Mouse (Mus musculus) hindbrain, embryonic 10.5 days (tissue): ENCODE data around the gene Ubxn6. TPM values are rescaled to one million over a fixed set of nuclear protein-coding genes. Genes with fewer than 3 reads are reported as not detected.

Experiments
- DNase-seq: peaks from one replicate; pipeline ENCODE4 v3.0.0-alpha.2; 2017; ENCODE audit warnings: low spot score
- H3K27ac ChIP-seq: fragments of 300-500 bp; sonication (generic); 2 replicates; pipeline ENCODE4 v1.5.1; 2016; ENCODE audit warnings: mild to moderate bottlenecking, moderate library complexity
- H3K27me3 ChIP-seq: fragments of 300-500 bp; sonication (generic); 2 replicates; pipeline ENCODE4 v1.6.1; 2016; ENCODE audit warnings: mild to moderate bottlenecking; ENCODE audit not compliant: poor library complexity, insufficient read depth, severe bottlenecking
- H3K36me3 ChIP-seq: fragments of 300-500 bp; sonication (generic); 2 replicates; pipeline ENCODE4 v1.6.1; 2016; ENCODE audit warnings: mild to moderate bottlenecking, moderate library complexity
- H3K4me1 ChIP-seq: fragments of 300-500 bp; sonication (generic); replicated peaks from 2 replicates; pipeline ENCODE4 v1.6.1; 2016; ENCODE audit warnings: mild to moderate bottlenecking
- H3K4me3 ChIP-seq: fragments of 300-500 bp; sonication (generic); 2 replicates; pipeline ENCODE4 v1.5.1; 2016; ENCODE audit warnings: mild to moderate bottlenecking, moderate library complexity
- H3K9me3 ChIP-seq: fragments of 300-500 bp; sonication (generic); 2 replicates; pipeline ENCODE4 v1.6.1; 2016; ENCODE audit warnings: mild to moderate bottlenecking, moderate library complexity
- WGBS: fragments of 180-500 bp; shearing (Covaris S2); methylation state at CpG from one replicate; pipeline ENCODE4 v1.1.7; 2016; 5-methylcytosine and 5-hydroxymethylcytosine counted together
- polyA plus RNA-seq: library from polyadenylated mRNA; unstranded; fragments of >200 nt; fragmentation: Nextera tagmentation; extraction: Ambion mirVana; gene quantifications from 2 replicates; pipeline ENCODE4 v1.2.1, GENCODE M21; 2016

Ubxn6 gene
- polyA plus RNA-seq, 1 experiment from 2014 or later = 52.7 TPM

- H3K9me3 ChIP-seq = no peaks in the 10 kb centered on the region
- peak; percentile 99 for DNase-seq
- H3K4me3 ChIP-seq = peak within 1 kb of the TSS; percentile 86
- no peaks in the 10 kb centered on the region for H3K27me3 ChIP-seq
- under 1% methylated on average over 74 of the region's 74 CpGs for WGBS
- peaks cover 36% of the 10 kb centered on the region for H3K36me3 ChIP-seq
- peaks cover 41% of the 10 kb centered on the region for H3K4me1 ChIP-seq
- peak within 1 kb of the TSS; percentile 96 for H3K27ac ChIP-seq
These were observed 38.5 kb downstream of the Ubxn6 start, which contains the start of gene Sh3gl1 for GRCm38 (mm10) chr17:56036176-56036900. Gene Sh3gl1, minus strand, starts transcription at chr17:56036635.

- 83% methylated on average over 4 of the region's 4 CpGs for WGBS
- H3K27ac ChIP-seq = no peak overlapping the region
- no peak for DNase-seq
These were observed 39.6 kb downstream of the Ubxn6 start for GRCm38 (mm10) chr17:56035216-56035615.

GRCm38 (mm10) chr17:56034726-56035100 lies 40.1 kb downstream of the Ubxn6 start:
- H3K4me3 ChIP-seq = peak overlapping the region; percentile 86
- peaks cover 52% of the 10 kb centered on the region for H3K36me3 ChIP-seq
- DNase-seq = no peak
- WGBS = 93% methylated on average over 6 of the region's 6 CpGs
- H3K9me3 ChIP-seq = no peaks in the 10 kb centered on the region
- H3K27me3 ChIP-seq = no peaks in the 10 kb centered on the region
- no peak overlapping the region for H3K27ac ChIP-seq
- H3K4me1 ChIP-seq = peaks cover 31% of the 10 kb centered on the region

More at GRCm38 (mm10) chr17:56035216-56035615, 39.6 kb downstream of the Ubxn6 start:
- Histone ChIP-seq H3K27me3 (no peaks in the 10 kb centered on the region), H3K9me3 (no peaks in the 10 kb centered on the region), H3K4me1 (peaks cover 31% of the 10 kb centered on the region), H3K36me3 (peaks cover 47% of the 10 kb centered on the region), H3K4me3 (peak overlapping the region; percentile 86)

- peaks cover 57% of the 10 kb centered on the region for H3K36me3 ChIP-seq
- WGBS = 94% methylated on average over 7 of the region's 7 CpGs
- DNase-seq = no peak
These were observed 40.6 kb downstream of the Ubxn6 start for GRCm38 (mm10) chr17:56034040-56034725.

GRCm38 (mm10) chr17:56032831-56033230 lies 42.0 kb downstream of the Ubxn6 start:
- Histone ChIP-seq H3K36me3 (peaks cover 71% of the 10 kb centered on the region), H3K27me3 (no peaks in the 10 kb centered on the region), H3K4me1 (peaks cover 31% of the 10 kb centered on the region), H3K9me3 (no peaks in the 10 kb centered on the region), H3K4me3 (no peak overlapping the region), H3K27ac (no peak overlapping the region)
- WGBS = 81% methylated on average over 7 of the region's 7 CpGs
- no peak for DNase-seq

More at GRCm38 (mm10) chr17:56034040-56034725, 40.6 kb downstream of the Ubxn6 start:
- H3K4me3 ChIP-seq = 0 out of 2 replicates have a peak overlapping the region, but pooled peaks have one; percentile 9
- H3K4me1 ChIP-seq = peaks cover 31% of the 10 kb centered on the region
- H3K27ac ChIP-seq = no peak overlapping the region
- no peaks in the 10 kb centered on the region for H3K9me3 ChIP-seq
- no peaks in the 10 kb centered on the region for H3K27me3 ChIP-seq

GRCm38 (mm10) chr17:56032127-56032733 lies 42.6 kb downstream of the Ubxn6 start:
- no peak overlapping the region for H3K4me3 ChIP-seq
- H3K27ac ChIP-seq = no peak overlapping the region
- H3K36me3 ChIP-seq = peaks cover 77% of the 10 kb centered on the region
- WGBS = 78% methylated on average over 6 of the region's 6 CpGs
- no peaks in the 10 kb centered on the region for H3K9me3 ChIP-seq
- no peaks in the 10 kb centered on the region for H3K27me3 ChIP-seq
- DNase-seq = no peak
- H3K4me1 ChIP-seq = peaks cover 31% of the 10 kb centered on the region

- peaks cover 85% of the 10 kb centered on the region for H3K36me3 ChIP-seq
These were observed 43.4 kb downstream of the Ubxn6 start for GRCm38 (mm10) chr17:56031431-56031830.

GRCm38 (mm10) chr17:56030919-56031318 lies 43.9 kb downstream of the Ubxn6 start:
- Histone ChIP-seq H3K36me3 (peaks cover 90% of the 10 kb centered on the region), H3K27ac (no peak overlapping the region), H3K9me3 (no peaks in the 10 kb centered on the region), H3K27me3 (no peaks in the 10 kb centered on the region), H3K4me1 (peaks cover 31% of the 10 kb centered on the region), H3K4me3 (no peak overlapping the region)
- WGBS = 69% methylated on average over 5 of the region's 5 CpGs
- no peak for DNase-seq

More at GRCm38 (mm10) chr17:56031431-56031830, 43.4 kb downstream of the Ubxn6 start:
- Histone ChIP-seq H3K9me3 (no peaks in the 10 kb centered on the region), H3K4me1 (peaks cover 31% of the 10 kb centered on the region), H3K27me3 (no peaks in the 10 kb centered on the region), H3K4me3 (no peak overlapping the region), H3K27ac (no peak overlapping the region)
- WGBS = 95% methylated on average over 7 of the region's 7 CpGs
- DNase-seq = no peak

GRCm38 (mm10) chr17:56030238-56030870 lies 44.5 kb downstream of the Ubxn6 start:
- 94% methylated on average over 9 of the region's 9 CpGs for WGBS
- no peak overlapping the region for H3K4me3 ChIP-seq
- DNase-seq = no peak
- no peak overlapping the region for H3K27ac ChIP-seq
- H3K9me3 ChIP-seq = no peaks in the 10 kb centered on the region
- H3K4me1 ChIP-seq = peaks cover 27% of the 10 kb centered on the region
- no peaks in the 10 kb centered on the region for H3K27me3 ChIP-seq
- H3K36me3 ChIP-seq = peaks cover 92% of the 10 kb centered on the region

- DNase-seq = no peak
- H3K4me1 ChIP-seq = peaks cover 20% of the 10 kb centered on the region
- no peaks in the 10 kb centered on the region for H3K27me3 ChIP-seq
- WGBS = 93% methylated on average over 5 of the region's 5 CpGs
- H3K36me3 ChIP-seq = peaks cover 92% of the 10 kb centered on the region
- H3K4me3 ChIP-seq = no peak overlapping the region
- no peaks in the 10 kb centered on the region for H3K9me3 ChIP-seq
- H3K27ac ChIP-seq = no peak overlapping the region
These were observed 46.9 kb downstream of the Ubxn6 start for GRCm38 (mm10) chr17:56027801-56028441.

GRCm38 (mm10) chr17:56026881-56027280 lies 47.9 kb downstream of the Ubxn6 start:
- Histone ChIP-seq H3K27me3 (no peaks in the 10 kb centered on the region), H3K9me3 (no peaks in the 10 kb centered on the region), H3K27ac (no peak overlapping the region), H3K4me3 (no peak overlapping the region), H3K4me1 (peaks cover 23% of the 10 kb centered on the region), H3K36me3 (peaks cover 88% of the 10 kb centered on the region)
- 87% methylated on average over 1 of the region's 1 CpGs for WGBS
- DNase-seq = no peak

- Histone ChIP-seq H3K27ac (no peak overlapping the region), H3K4me3 (no peak overlapping the region), H3K4me1 (peaks cover 29% of the 10 kb centered on the region), H3K9me3 (no peaks in the 10 kb centered on the region), H3K36me3 (peaks cover 84% of the 10 kb centered on the region), H3K27me3 (no peaks in the 10 kb centered on the region)
- DNase-seq = no peak
- 88% methylated on average over 1 of the region's 1 CpGs for WGBS
These were observed 48.5 kb downstream of the Ubxn6 start for GRCm38 (mm10) chr17:56026303-56026702.
